Mouse (Mus musculus) hindlimb bud, embryonic 11.5 days (tissue): Measurements from ENCODE around the gene Edf1.

Experiments used
- DNase-seq: peaks from one replicate; pipeline ENCODE4 v3.0.0-alpha.2; 2012; ENCODE audit warnings: low read depth, low spot score; ENCODE audit errors: extremely low spot score

Edf1 gene

GRCm38 (mm10) chr2:25560551-25560950 lies 2.9 kb downstream of the Edf1 start:
- no peak for DNase-seq

GRCm38 (mm10) chr2:25561946-25562345 lies 4.3 kb downstream of the Edf1 start:
- no peak for DNase-seq

- no peak for DNase-seq
These were observed 8.1 kb downstream of the Edf1 start for GRCm38 (mm10) chr2:25565741-25566140.

- no peak for DNase-seq
These were observed 8.9 kb downstream of the Edf1 start for GRCm38 (mm10) chr2:25566558-25566957.

- no peak for DNase-seq
These were observed 10.9 kb downstream of the Edf1 start for GRCm38 (mm10) chr2:25568473-25569019.

- no peak for DNase-seq
These were observed 11.7 kb downstream of the Edf1 start for GRCm38 (mm10) chr2:25569323-25569722.

- no peak for DNase-seq
These were observed 13.6 kb downstream of the Edf1 start for GRCm38 (mm10) chr2:25571221-25571620.

GRCm38 (mm10) chr2:25573068-25573467 lies 15.4 kb downstream of the Edf1 start:
- no peak for DNase-seq

GRCm38 (mm10) chr2:25574136-25574535 lies 16.5 kb downstream of the Edf1 start:
- no peak for DNase-seq

GRCm38 (mm10) chr2:25574579-25575431 lies 17.2 kb downstream of the Edf1 start, which contains the start of the genes Mamdc4 and Phpt1:
Gene Mamdc4 (minus strand): TSS chr2:25574845.
Gene Phpt1 (minus strand): TSS chr2:25575224.
- DNase-seq: peak; percentile 96

- no peak for DNase-seq
These were observed 17.9 kb downstream of the Edf1 start for GRCm38 (mm10) chr2:25575432-25576027.

- DNase-seq: no peak
These were observed 18.6 kb downstream of the Edf1 start for GRCm38 (mm10) chr2:25576028-25576850.

GRCm38 (mm10) chr2:25576965-25577891 lies 19.6 kb downstream of the Edf1 start:
- DNase-seq: no peak

GRCm38 (mm10) chr2:25577951-25578795 lies 20.5 kb downstream of the Edf1 start:
- DNase-seq: no peak

- no peak for DNase-seq
These were observed 21.4 kb downstream of the Edf1 start for GRCm38 (mm10) chr2:25578796-25579736.

GRCm38 (mm10) chr2:25579737-25580460 lies 22.3 kb downstream of the Edf1 start:
- peak; percentile 28 for DNase-seq

- DNase-seq: no peak
These were observed 23.0 kb downstream of the Edf1 start for GRCm38 (mm10) chr2:25580621-25581101.
